Mouse (Mus musculus) stomach, embryonic 16.5 days (tissue): ENCODE measurements around the gene Mrpl46. TPM values are rescaled to one million over a fixed set of nuclear protein-coding genes. Genes with fewer than 3 reads are reported as not detected.

Experiments used
- ATAC-seq: fragments of 200-750 bp; cut with Nextera tagmentation; 2 replicates; pipeline ENCODE4 v1.8.0; 2017; ENCODE audit warnings: moderate number of reproducible peaks, moderate TSS enrichment; ENCODE audit not compliant: insufficient read depth, low FRiP score
- H3K27ac ChIP-seq: fragments of 300-500 bp; sonication (generic); 2 replicates; pipeline ENCODE4 v1.5.1; 2014; ENCODE audit warnings: low read length
- H3K27me3 ChIP-seq: fragments of 300-500 bp; sonication (generic); 2 replicates; pipeline ENCODE4 v1.6.1; 2014; ENCODE audit warnings: low read length, control low read depth, mixed read lengths; ENCODE audit not compliant: control insufficient read depth, insufficient read depth
- H3K36me3 ChIP-seq: fragments of 300-500 bp; sonication (generic); 2 replicates; pipeline ENCODE4 v1.6.1; 2014; ENCODE audit warnings: low read length; ENCODE audit not compliant: control insufficient read depth, insufficient read depth
- H3K4me1 ChIP-seq: fragments of 300-500 bp; sonication (generic); 2 replicates; pipeline ENCODE4 v1.6.1; 2014; ENCODE audit warnings: low read length, control low read depth, mixed read lengths; ENCODE audit not compliant: control insufficient read depth, insufficient read depth
- H3K4me2 ChIP-seq: fragments of 300-500 bp; sonication (generic); 2 replicates; pipeline ENCODE4 v1.6.1; 2014; ENCODE audit warnings: low read depth, low read length, mixed read lengths
- H3K4me3 ChIP-seq: fragments of 300-500 bp; sonication (generic); replicated peaks from 2 replicates; pipeline ENCODE4 v1.5.1; 2014; ENCODE audit warnings: mild to moderate bottlenecking, low read length
- H3K9ac ChIP-seq: fragments of 300-500 bp; sonication (generic); 2 replicates; pipeline ENCODE4 v1.6.1; 2014; ENCODE audit warnings: low read length
- H3K9me3 ChIP-seq: fragments of 300-500 bp; sonication (generic); replicated peaks from 2 replicates; pipeline ENCODE4 v1.6.1; 2016; ENCODE audit warnings: low read length, control low read depth; ENCODE audit not compliant: control insufficient read depth
- WGBS: fragments of 180-500 bp; shearing (Covaris S2); extraction: QIAGEN DNeasy Blood & Tissue Kit; methylation state at CpG from one replicate; pipeline ENCODE4 v1.1.7; 2014; 5-methylcytosine and 5-hydroxymethylcytosine counted together
- polyA plus RNA-seq: library from polyadenylated mRNA; unstranded; fragments of >200 nt; fragmentation: Nextera tagmentation; extraction: Ambion mirVana; gene quantifications from 2 replicates; pipeline ENCODE4 v1.2.1, GENCODE M21; 2015

Gene Mrpl46
- polyA plus RNA-seq, 1 experiment from 2014 or later, result 63.2 TPM

DNA sequence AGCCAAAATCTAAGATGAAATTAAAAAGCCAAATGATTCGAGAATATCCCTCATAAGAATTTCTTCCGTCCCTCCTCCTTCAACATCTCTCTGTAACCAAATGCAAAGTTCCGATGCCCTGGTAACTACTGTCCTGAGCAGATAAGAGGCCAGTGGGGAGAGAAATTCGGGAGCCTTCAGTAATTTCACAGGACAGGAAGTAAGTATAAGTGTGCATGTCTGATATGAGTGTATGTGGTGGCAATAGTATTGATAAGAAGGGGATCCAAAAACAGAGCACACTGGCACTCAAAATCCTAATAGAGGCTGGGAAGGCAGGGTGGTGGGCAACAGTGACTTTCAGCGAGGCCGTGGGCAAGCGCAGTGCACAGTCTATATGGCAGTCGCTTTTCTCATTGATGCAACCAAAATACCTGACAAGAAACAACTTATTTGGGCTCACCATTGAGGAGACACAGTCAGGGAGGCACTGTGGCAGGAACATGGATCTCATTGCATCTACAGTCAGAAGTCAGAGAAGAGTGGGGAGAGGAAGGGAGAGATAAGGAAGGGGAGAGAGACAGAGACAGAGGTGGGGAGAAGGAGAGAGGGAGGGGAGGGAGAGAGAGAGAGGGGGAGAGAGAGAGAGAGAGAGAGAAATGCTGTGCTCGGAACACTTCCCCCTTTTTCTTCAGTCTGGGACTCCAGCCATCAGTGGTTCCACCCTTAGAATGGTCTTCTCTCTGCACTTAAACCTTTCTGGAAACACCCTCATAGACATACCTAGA, 16.6 kb upstream of the Mrpl46 start:
- H3K27ac ChIP-seq, result no peak overlapping the region
- no peak overlapping the region for H3K4me3 ChIP-seq
- no peaks in the 10 kb centered on the region for H3K9me3 ChIP-seq
- no peaks in the 10 kb centered on the region for H3K36me3 ChIP-seq
- no peaks in the 10 kb centered on the region for H3K4me1 ChIP-seq
- no peak for ATAC-seq
- H3K4me2 ChIP-seq, result no peak overlapping the region
- no peaks in the 10 kb centered on the region for H3K27me3 ChIP-seq
- WGBS, result 73% methylated on average over 9 of the region's 9 CpGs
- H3K9ac ChIP-seq, result no peak overlapping the region

DNA sequence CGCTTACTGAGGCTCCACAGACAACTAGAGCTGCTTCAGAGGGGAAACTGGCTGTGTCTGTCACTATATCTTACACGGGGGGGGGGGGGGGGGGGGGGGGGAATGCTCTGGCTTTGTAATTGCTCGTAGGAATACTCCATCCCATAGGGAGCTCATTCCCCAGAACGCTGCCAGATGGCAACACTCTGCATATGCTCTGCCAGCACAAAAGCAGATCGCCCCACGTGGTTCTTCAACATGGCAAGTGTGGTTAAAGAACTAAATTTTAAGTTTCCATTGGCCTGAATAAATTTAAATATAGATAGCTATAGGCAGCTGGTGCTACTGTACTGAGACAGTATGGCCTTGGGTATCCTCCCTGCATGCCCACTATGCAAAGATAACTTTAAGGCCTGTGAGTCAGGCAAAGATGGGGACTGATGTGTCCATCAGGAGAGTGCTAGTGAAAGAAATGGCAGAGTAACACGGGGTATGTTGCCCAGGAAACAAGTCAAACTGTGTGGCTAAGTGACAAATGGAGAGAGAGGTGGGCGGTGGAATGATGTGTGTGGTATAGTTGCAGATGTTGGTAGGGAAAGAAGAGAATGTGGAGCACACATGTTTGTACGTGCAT, 14.6 kb upstream of the Mrpl46 start:
- H3K4me1 ChIP-seq, result no peaks in the 10 kb centered on the region
- H3K36me3 ChIP-seq, result no peaks in the 10 kb centered on the region
- H3K27ac ChIP-seq, result no peak overlapping the region
- 54% methylated on average over 8 of the region's 9 CpGs for WGBS
- H3K9me3 ChIP-seq, result no peaks in the 10 kb centered on the region
- H3K9ac ChIP-seq, result no peak overlapping the region
- no peak for ATAC-seq
- H3K4me3 ChIP-seq, result no peak overlapping the region
- H3K4me2 ChIP-seq, result no peak overlapping the region
- H3K27me3 ChIP-seq, result no peaks in the 10 kb centered on the region

DNA sequence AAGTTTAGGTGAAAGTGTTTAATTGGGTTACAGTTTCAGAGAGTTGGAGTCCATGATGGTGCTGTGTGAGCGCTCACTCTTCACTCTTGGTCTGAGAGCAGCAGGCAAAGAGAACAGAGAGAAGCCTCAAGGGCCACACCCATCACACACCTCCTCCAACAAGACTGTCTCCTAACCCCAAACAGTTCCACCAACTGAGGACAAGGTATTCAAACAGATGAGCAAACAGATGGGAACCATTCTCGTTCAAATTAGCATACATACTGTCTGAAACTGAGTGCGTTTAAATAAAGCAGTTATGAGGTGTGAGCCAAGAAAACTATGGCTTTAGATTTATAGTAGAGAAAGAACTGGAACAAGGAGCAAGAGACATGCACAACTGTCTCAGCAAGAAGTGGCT, 13.3 kb upstream of the Mrpl46 start:
- H3K9me3 ChIP-seq, result no peaks in the 10 kb centered on the region
- no peak overlapping the region for H3K9ac ChIP-seq
- 85% methylated on average over 3 of the region's 3 CpGs for WGBS
- no peak for ATAC-seq
- H3K4me2 ChIP-seq, result no peak overlapping the region
- no peak overlapping the region for H3K27ac ChIP-seq
- no peaks in the 10 kb centered on the region for H3K4me1 ChIP-seq
- no peaks in the 10 kb centered on the region for H3K27me3 ChIP-seq
- no peaks in the 10 kb centered on the region for H3K36me3 ChIP-seq
- no peak overlapping the region for H3K4me3 ChIP-seq

DNA sequence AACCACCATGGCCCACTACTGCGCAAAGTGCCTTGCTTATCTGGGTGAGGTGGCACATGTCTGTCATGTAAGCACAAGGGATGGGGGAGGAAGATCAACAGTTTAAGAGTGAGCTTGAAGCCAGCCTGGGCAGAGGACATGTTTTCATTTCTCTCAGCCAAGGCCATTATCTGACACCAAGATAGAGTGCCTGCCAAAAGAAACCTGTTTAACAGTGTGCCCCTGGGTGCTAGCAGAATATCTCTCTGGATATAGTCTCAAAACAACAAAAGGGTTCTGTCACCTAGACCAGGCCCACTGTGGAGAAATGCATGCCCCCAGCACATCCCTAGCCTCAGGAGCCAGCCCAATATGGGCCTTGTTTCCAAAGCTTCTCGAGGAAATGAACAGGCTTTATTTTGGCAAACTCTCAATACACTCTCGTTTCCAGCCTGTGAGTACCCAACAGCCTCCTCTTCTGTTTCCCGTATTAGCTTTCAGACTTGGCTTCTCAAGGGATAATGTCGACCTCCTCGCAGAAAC, 11.3 kb upstream of the Mrpl46 start:
- 64% methylated on average over 6 of the region's 6 CpGs for WGBS

DNA sequence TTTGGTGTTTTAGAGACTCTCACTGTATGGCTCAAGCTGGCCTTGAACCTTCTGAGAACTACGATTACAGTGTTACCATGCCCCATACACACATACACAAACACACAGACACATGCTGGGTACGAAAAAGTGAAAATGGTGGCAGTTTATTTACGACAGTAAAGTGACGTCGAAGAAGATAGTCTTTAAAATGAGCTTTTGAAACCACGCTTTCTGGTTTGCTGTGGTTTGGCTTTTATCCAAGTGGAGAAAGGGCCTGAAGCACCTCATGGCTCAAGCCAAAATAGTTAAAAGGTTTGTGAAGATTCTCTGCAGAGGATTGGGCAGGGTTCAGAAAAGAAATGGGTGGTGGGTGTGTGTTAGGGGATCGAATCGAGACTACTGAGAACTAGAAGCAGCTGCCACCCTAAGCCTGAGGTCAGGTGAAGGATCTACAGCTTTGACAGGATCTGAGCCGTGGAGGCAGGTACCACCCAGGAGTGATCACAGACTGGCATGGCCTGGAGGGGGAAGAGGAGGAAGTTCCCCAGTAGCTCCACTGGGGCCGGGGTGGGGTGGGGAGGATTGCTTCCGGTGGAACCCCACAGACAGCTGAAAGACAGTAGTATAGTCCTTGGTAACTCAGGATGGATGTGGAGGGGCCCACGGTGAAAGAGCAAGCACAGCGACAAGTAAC, 10.7 kb upstream of the Mrpl46 start:
- Histone ChIP-seq H3K4me3 (no peak overlapping the region), H3K27me3 (no peaks in the 10 kb centered on the region), H3K4me1 (no peaks in the 10 kb centered on the region), H3K9me3 (no peaks in the 10 kb centered on the region), H3K36me3 (peaks cover 7% of the 10 kb centered on the region), H3K4me2 (no peak overlapping the region), H3K9ac (no peak overlapping the region), H3K27ac (no peak overlapping the region)
- no peak for ATAC-seq
- 83% methylated on average over 13 of the region's 13 CpGs for WGBS

More for the DNA sequence above, 11.3 kb upstream of the Mrpl46 start:
- H3K27ac ChIP-seq, result no peak overlapping the region
- no peak overlapping the region for H3K4me2 ChIP-seq
- no peak overlapping the region for H3K4me3 ChIP-seq
- H3K27me3 ChIP-seq, result no peaks in the 10 kb centered on the region
- no peak overlapping the region for H3K9ac ChIP-seq
- peaks cover 4% of the 10 kb centered on the region for H3K36me3 ChIP-seq
- H3K9me3 ChIP-seq, result no peaks in the 10 kb centered on the region
- no peak for ATAC-seq
- no peaks in the 10 kb centered on the region for H3K4me1 ChIP-seq

DNA sequence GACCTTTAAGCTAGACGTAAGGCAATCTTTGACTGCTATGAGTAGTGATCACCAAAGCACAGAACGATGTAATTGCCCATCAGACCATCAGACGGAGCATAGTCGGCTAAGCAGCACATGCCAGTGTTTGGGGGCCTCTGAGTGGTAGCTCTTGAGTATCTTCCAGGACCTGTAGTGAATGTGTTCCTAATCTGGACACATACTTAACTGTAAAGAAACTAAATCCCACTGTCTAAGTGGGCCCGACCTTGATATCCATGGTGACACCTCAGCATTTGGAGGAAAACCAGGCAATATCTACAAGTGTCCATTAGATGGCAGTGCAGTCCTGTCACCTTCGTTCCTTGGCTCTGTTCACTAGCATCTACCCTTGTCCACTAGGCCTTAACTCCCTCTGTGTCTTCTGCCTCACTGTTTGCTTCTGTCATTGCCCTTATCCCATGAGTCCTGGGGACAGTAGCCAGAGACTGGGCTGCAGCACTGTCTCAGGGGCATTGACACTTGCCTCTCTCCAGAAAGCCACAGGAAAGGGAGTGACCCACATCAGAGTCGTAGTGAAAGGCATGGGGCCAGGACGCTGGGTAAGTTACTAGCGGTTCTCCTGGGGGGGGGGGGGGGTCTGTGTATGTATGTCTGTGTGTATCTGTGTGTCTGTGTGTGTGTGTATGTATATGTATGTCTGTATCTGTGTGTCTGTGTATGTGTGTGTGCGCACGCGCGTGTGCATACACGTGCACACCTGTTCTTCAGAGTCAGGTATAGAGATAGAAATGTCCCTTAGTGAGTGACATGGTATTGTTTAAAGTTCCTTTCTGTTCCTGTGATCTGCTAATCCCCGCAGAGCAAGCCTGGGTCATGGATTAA, 8.3 kb upstream of the Mrpl46 start:
- no peak overlapping the region for H3K27ac ChIP-seq
- no peaks in the 10 kb centered on the region for H3K9me3 ChIP-seq
- H3K4me2 ChIP-seq, result no peak overlapping the region
- ATAC-seq, result peak; percentile 33; the same call in 1 of the 2 replicates
- WGBS, result 84% methylated on average over 15 of the region's 15 CpGs
- no peaks in the 10 kb centered on the region for H3K4me1 ChIP-seq
- no peak overlapping the region for H3K9ac ChIP-seq
- H3K36me3 ChIP-seq, result peaks cover 9% of the 10 kb centered on the region
- H3K4me3 ChIP-seq, result no peak overlapping the region
- no peaks in the 10 kb centered on the region for H3K27me3 ChIP-seq

DNA sequence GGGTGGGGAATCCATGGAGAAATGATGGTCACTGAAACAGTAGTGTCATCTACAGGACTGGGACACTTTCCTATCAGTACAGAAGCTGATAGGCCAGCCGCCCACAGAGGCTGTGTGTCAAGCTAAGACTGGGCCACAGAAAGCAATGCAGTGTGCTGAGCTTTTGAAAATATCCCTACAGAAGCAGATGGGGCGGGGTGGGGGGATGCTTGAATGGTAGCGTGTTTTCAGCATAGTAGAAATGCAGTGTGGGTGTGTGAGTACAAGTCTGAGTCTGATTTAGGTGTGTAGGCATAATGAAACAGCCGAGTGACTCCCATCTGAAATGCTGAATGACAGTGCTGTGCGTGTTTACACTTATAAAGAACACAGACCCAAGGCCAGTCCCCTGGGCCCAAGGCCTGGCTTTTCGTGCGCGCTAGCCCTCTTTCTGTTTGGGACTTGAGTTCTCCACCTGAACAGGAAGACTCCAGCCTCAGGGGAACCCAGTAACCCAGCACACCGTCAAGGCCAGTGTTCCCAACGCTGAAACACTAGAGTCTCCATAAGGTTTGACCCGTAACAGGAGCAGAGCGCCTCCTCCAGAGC, 4.6 kb upstream of the Mrpl46 start:
- ATAC-seq, result no peak
- Histone ChIP-seq H3K27ac (no peak overlapping the region), H3K9ac (no peak overlapping the region), H3K4me3 (no peak overlapping the region), H3K4me2 (no peak overlapping the region), H3K27me3 (no peaks in the 10 kb centered on the region), H3K4me1 (0 out of 2 replicates have a peak, but pooled peaks cover 3% of the 10 kb centered on the region), H3K36me3 (peaks cover 9% of the 10 kb centered on the region), H3K9me3 (no peaks in the 10 kb centered on the region)
- WGBS, result 87% methylated on average over 12 of the region's 12 CpGs

DNA sequence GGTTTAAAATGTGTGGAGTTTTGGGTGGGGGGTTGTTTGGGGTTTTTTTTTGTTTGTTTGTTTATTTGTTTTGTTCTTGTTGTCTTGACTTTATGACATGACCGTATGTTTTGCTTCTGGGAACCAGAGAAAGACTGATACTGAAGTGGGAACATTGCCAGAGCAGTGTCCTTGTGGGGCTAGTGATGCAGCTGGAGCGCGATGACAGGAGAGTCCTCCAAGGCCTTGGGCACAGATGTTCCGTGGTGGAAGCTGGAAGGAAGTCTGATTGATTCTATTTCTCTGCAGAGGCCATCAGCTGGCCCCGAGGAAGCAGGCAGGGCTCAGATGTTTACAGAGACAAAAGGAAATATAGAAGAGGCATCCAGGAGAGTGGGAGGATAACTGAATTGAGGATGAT, 2.6 kb upstream of the Mrpl46 start:
- H3K27ac ChIP-seq, result no peak overlapping the region
- H3K9me3 ChIP-seq, result no peaks in the 10 kb centered on the region
- H3K36me3 ChIP-seq, result peaks cover 5% of the 10 kb centered on the region
- H3K4me1 ChIP-seq, result peaks cover 8% of the 10 kb centered on the region
- no peak overlapping the region for H3K9ac ChIP-seq
- no peak overlapping the region for H3K4me2 ChIP-seq
- H3K4me3 ChIP-seq, result no peak overlapping the region
- WGBS, result 76% methylated on average over 5 of the region's 5 CpGs
- no peaks in the 10 kb centered on the region for H3K27me3 ChIP-seq
- no peak for ATAC-seq
